Mouse (Mus musculus): ENCODE results near the gene Ppm1n.

GRCm38 (mm10) chr7:19284763-19285162, 4.9 kb upstream of the Ppm1n start:
- peak; percentile 90 for TF ChIP-seq CTCF (IDR thresholded peaks at IDR 0.05; ENCODE audit: low read depth)
- TF ChIP-seq EP300 (IDR thresholded peaks at IDR 0.05; ENCODE audit: low read depth), result no peak

Measured in liver, postnatal 0 days (tissue).